Mouse (Mus musculus) stomach, embryonic 15.5 days (tissue): ENCODE data around the gene Apba2. TPM values are rescaled to one million over a fixed set of nuclear protein-coding genes. Genes with fewer than 3 reads are reported as not detected.

Experiments
- ATAC-seq: fragments of 200-750 bp; cut with Nextera tagmentation; 2 replicates; pipeline ENCODE4 v1.8.0; 2017; ENCODE audit warnings: low read depth, moderate number of reproducible peaks, moderate TSS enrichment; ENCODE audit not compliant: insufficient read depth, low FRiP score
- H3K27ac ChIP-seq: fragments of 300-500 bp; sonication (generic); 2 replicates; pipeline ENCODE4 v1.5.1; 2015; ENCODE audit warnings: mild to moderate bottlenecking, inconsistent platforms
- H3K27me3 ChIP-seq: fragments of 300-500 bp; sonication (generic); replicated peaks from 2 replicates; pipeline ENCODE4 v1.6.1; 2015; ENCODE audit warnings: inconsistent platforms
- H3K36me3 ChIP-seq: fragments of 300-500 bp; sonication (generic); 2 replicates; pipeline ENCODE4 v1.6.1; 2015; ENCODE audit warnings: inconsistent platforms
- H3K4me1 ChIP-seq: fragments of 300-500 bp; sonication (generic); 2 replicates; pipeline ENCODE4 v1.6.1; 2015; ENCODE audit warnings: inconsistent platforms
- H3K4me2 ChIP-seq: fragments of 300-500 bp; sonication (generic); 2 replicates; pipeline ENCODE4 v1.6.1; 2015; ENCODE audit warnings: mild to moderate bottlenecking, inconsistent platforms
- H3K4me3 ChIP-seq: fragments of 300-500 bp; sonication (generic); replicated peaks from 2 replicates; pipeline ENCODE4 v1.5.1; 2015; ENCODE audit warnings: inconsistent platforms
- H3K9ac ChIP-seq: fragments of 300-500 bp; sonication (generic); 2 replicates; pipeline ENCODE4 v1.6.1; 2015; ENCODE audit warnings: inconsistent platforms
- H3K9me3 ChIP-seq: fragments of 300-500 bp; sonication (generic); 2 replicates; pipeline ENCODE4 v1.6.1; 2016; ENCODE audit warnings: inconsistent platforms
- WGBS: fragments of 180-500 bp; shearing (Covaris S2); methylation state at CpG from one replicate; pipeline ENCODE4 v1.1.7; 2015; 5-methylcytosine and 5-hydroxymethylcytosine counted together
- polyA plus RNA-seq: library from polyadenylated mRNA; unstranded; fragments of >200 nt; fragmentation: Nextera tagmentation; extraction: Ambion mirVana; gene quantifications from 2 replicates; pipeline ENCODE4 v1.2.1, GENCODE M21; 2015

The Apba2 gene
- polyA plus RNA-seq, 1 experiment from 2014 or later = 6.1 TPM

DNA sequence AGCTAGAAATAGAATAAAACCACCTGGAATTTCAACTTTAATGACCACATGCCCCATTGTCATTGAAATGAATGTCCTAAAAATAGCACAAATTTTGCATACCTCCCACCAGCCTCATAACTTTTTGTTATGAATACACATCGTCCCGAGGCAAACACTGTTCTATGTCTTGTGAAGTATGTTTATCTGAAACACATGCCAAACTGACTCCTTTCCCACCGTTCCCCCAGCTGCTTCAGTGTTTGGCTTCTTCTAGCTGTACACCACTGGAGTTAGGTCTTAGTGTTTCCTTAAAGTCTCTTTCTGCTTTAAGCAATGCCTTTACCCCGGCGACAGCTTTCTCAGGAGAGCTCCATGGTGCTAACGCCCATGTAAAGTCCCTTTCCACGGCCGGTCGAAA lies 289.6 kb downstream of the Apba2 start:
- no peaks in the 10 kb centered on the region for H3K36me3 ChIP-seq
- H3K4me1 ChIP-seq = peaks cover 7% of the 10 kb centered on the region; the same call in 1 of the 2 replicates
- 64% methylated on average over 9 of the region's 9 CpGs for WGBS
- H3K4me3 ChIP-seq = no peak overlapping the region
- H3K9me3 ChIP-seq = no peaks in the 10 kb centered on the region
- H3K9ac ChIP-seq = no peak overlapping the region
- H3K4me2 ChIP-seq = no peak overlapping the region
- no peak for ATAC-seq
- no peaks in the 10 kb centered on the region for H3K27me3 ChIP-seq
- H3K27ac ChIP-seq = no peak overlapping the region

DNA sequence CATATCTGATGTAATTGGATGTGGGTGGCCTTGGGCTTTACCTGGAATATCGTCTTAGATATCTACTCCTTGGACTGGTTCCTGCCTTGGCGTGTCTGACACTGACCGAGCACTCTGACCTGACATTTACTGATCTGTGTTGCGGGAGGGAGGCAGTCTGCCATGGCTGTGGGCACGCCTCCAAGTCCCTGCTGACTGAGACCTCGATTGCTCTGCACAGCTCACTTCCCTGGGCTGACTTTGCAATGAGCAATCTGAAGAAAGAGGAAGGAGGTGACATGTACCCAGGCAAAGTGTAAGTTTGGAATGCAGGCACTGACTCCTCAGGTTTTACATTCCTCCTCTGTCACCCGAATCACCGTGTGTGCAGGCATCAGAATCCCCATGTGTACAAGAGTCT lies 290.5 kb downstream of the Apba2 start:
- Histone ChIP-seq H3K36me3 (no peaks in the 10 kb centered on the region), H3K9ac (no peak overlapping the region), H3K9me3 (no peaks in the 10 kb centered on the region), H3K4me2 (no peak overlapping the region), H3K27me3 (no peaks in the 10 kb centered on the region), H3K4me3 (no peak overlapping the region), H3K27ac (no peak overlapping the region), H3K4me1 (peaks cover 7% of the 10 kb centered on the region; the same call in 1 of the 2 replicates)
- ATAC-seq = no peak
- WGBS = 51% methylated on average over 8 of the region's 8 CpGs

DNA sequence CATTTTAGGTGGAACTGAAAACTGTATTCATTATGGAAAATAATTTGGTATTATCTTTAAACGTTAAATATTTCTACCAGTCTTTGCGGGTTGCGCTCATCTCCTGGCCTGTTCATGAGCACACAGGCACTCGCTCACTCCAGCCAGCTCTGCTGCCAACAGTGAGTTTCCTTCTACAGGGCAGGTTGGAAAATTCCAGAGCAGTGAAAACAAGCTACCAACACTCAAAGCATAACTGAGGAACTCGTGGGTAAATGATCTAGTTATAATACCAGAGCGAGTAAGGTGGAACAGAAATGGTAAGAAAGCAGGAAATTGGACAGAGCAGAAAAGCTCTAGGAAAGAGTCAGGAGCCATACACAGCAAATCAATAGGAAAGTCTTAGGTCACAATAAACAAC lies 294.0 kb downstream of the Apba2 start:
- no peak for ATAC-seq
- Histone ChIP-seq H3K4me3 (no peak overlapping the region), H3K4me1 (peaks cover 7% of the 10 kb centered on the region; the same call in 1 of the 2 replicates), H3K4me2 (no peak overlapping the region), H3K27ac (no peak overlapping the region), H3K9me3 (no peaks in the 10 kb centered on the region), H3K27me3 (no peaks in the 10 kb centered on the region), H3K36me3 (no peaks in the 10 kb centered on the region), H3K9ac (no peak overlapping the region)
- WGBS = 75% methylated on average over 6 of the region's 6 CpGs

Other genes with a start within 250 kb of the Apba2 start
- 9.5 and 10.4 TPM in 2 replicates for gene Mtmr10, start 214.1 kb upstream of the Apba2 start, polyA plus RNA-seq
- 6.3 and 7.5 TPM in 2 replicates for gene Fan1, start 127.6 kb upstream of the Apba2 start, polyA plus RNA-seq
- gene Mphosph10, start 109.4 kb upstream of the Apba2 start, polyA plus RNA-seq = 42.6 and 46.6 TPM in 2 replicates
- 87.0 and 94.3 TPM in 2 replicates for gene Mcee, start 109.1 kb upstream of the Apba2 start, polyA plus RNA-seq